Mouse (Mus musculus): Measurements from ENCODE around the gene Slc12a5.
A peak's percentile ranks its signal among the peaks of the same experiment; 100 is the strongest.

GRCm38 (mm10) chr2:164953224-164953623 lies 7.4 kb upstream of the Slc12a5 start:
- peak; percentile 44; the same call in 1 of the 2 replicates for TF ChIP-seq CTCF (IDR thresholded peaks at IDR 0.05; ENCODE audit: low read depth, low read length)
- no peak for TF ChIP-seq GATA1 (IDR thresholded peaks at IDR 0.05; ENCODE audit: borderline replicate concordance, low read length)
- TF ChIP-seq TAL1 (conservative IDR thresholded peaks at IDR 0.05; ENCODE audit: low read depth, low read length) = no peak
- no peak for TF ChIP-seq POLR2AphosphoS5 (IDR thresholded peaks at IDR 0.05; ENCODE audit: insufficient replicate concordance, low read depth, low read length)
- no peak for TF ChIP-seq GATA2 (IDR thresholded peaks at IDR 0.05; ENCODE audit: borderline replicate concordance, low read depth, low read length)

All from G1E (cell line).